Mouse (Mus musculus) ES-E14 (cell line): ENCODE data around the gene Tmem201. TPM values are rescaled to one million over a fixed set of nuclear protein-coding genes. Genes with fewer than 3 reads are reported as not detected.

Experiments used
- DNase-seq: peaks from one replicate; pipeline ENCODE4 v3.0.0-alpha.2; 2013; ENCODE audit warnings: low read depth, low spot score
- H3K27ac ChIP-seq: 2 replicates; pipeline ENCODE4 v1.5.1; 2012; ENCODE audit warnings: low read depth, mild to moderate bottlenecking, low read length, moderate library complexity, mixed read lengths; ENCODE audit not compliant: poor library complexity, insufficient read depth, severe bottlenecking
- H3K36me3 ChIP-seq: 2 replicates; pipeline ENCODE4 v1.6.1; 2012; ENCODE audit warnings: mild to moderate bottlenecking, low read length, moderate library complexity, mixed read lengths; ENCODE audit not compliant: control insufficient read depth, poor library complexity, insufficient read depth, severe bottlenecking
- H3K4me1 ChIP-seq, 2 experiments: fragments of 150-350 bp in 1 of 2; sonication (generic) in 1 of 2; 2 replicates each; pipeline ENCODE4 v1.6.1; 2012; ENCODE audit warnings: low read length in 2 of 2, mild to moderate bottlenecking in 1 of 2, mixed read lengths in 1 of 2; ENCODE audit not compliant: control insufficient read depth in 2 of 2, insufficient read depth in 2 of 2, poor library complexity in 1 of 2
- H3K4me3 ChIP-seq, 2 experiments: fragments of 150-350 bp in 1 of 2; sonication (generic) in 1 of 2; 2 replicates each; pipeline ENCODE4 v1.5.1; 2012; ENCODE audit warnings: low read length in 2 of 2, low read depth in 1 of 2, mild to moderate bottlenecking in 1 of 2, mixed read lengths in 1 of 2; ENCODE audit not compliant: insufficient read depth in 1 of 2, poor library complexity in 1 of 2, severe bottlenecking in 1 of 2
- H3K9ac ChIP-seq: 2 replicates; pipeline ENCODE4 v1.6.1; 2012; ENCODE audit warnings: low read depth, mild to moderate bottlenecking, low read length, mixed read lengths; ENCODE audit not compliant: poor library complexity, insufficient read depth, severe bottlenecking
- H3K9me3 ChIP-seq: fragments of 150-350 bp; sonication (generic); 2 replicates; pipeline ENCODE4 v1.6.1; 2012; ENCODE audit warnings: low read depth, mild to moderate bottlenecking, low read length; ENCODE audit not compliant: control insufficient read depth, insufficient read depth
- CHD2 ChIP-seq: IDR thresholded peaks from 2 replicates; pipeline ENCODE4 v1.6.1; 2014; ENCODE audit warnings: mild to moderate bottlenecking, low read depth, low read length, inconsistent platforms
- HCFC1 ChIP-seq: IDR thresholded peaks from 2 replicates; pipeline ENCODE4 v1.6.1; 2012; ENCODE audit warnings: low read length, inconsistent platforms, borderline replicate concordance; ENCODE audit not compliant: insufficient read depth
- MAFK ChIP-seq: IDR thresholded peaks from 2 replicates; pipeline ENCODE4 v1.6.1; 2014; ENCODE audit warnings: mild to moderate bottlenecking, low read depth, low read length, inconsistent platforms; ENCODE audit not compliant: insufficient read depth
- ZC3H11A ChIP-seq: IDR thresholded peaks from 2 replicates; pipeline ENCODE4 v1.6.1; 2012; ENCODE audit warnings: low read depth, mild to moderate bottlenecking, inconsistent platforms, low read length, borderline replicate concordance
- ZNF384 ChIP-seq: IDR thresholded peaks from 2 replicates; pipeline ENCODE4 v1.6.1; 2012; ENCODE audit warnings: low read depth, low read length, inconsistent platforms
- in situ Hi-C, 2 experiments: fragments of 600-800 bp; cut with MboI; formaldehyde crosslinking; loops; one replicate each; pipeline ENCODE4 v1.15.1; 2025; ENCODE audit warnings: low sequenced_read_pairs in 2 of 2, inconsistent platforms in 1 of 2; ENCODE audit not compliant: unreplicated experiment in 2 of 2
- total RNA-seq: library from RNA; depleted of rRNA; stranded (reverse); fragments of 300-350 nt; gene quantifications from 2 replicates; pipeline ENCODE4 v1.2.3, GENCODE M21; 2012; rRNA removed

The Tmem201 gene
- total RNA-seq, 1 experiment, result 47.3 TPM

- TF ChIP-seq ZC3H11A (no peak), HCFC1 (no peak), CHD2 (no peak), ZNF384 (no peak), MAFK (no peak)
- DNase-seq, result no peak
- in situ Hi-C loops, result no loop called here
- Histone ChIP-seq H3K4me3 (no peak overlapping the region), H3K9ac (no peak overlapping the region), H3K36me3 (no peaks in the 10 kb centered on the region), H3K9me3 (no peaks in the 10 kb centered on the region), H3K27ac (no peak overlapping the region), H3K4me1 (no peaks in the 10 kb centered on the region)
These were observed 66.7 kb downstream of the Tmem201 start for GRCm38 (mm10) chr4:149671175-149671574.

- TF ChIP-seq ZNF384, result no peak
- no peak for TF ChIP-seq CHD2
- no peak for TF ChIP-seq MAFK
- TF ChIP-seq ZC3H11A, result no peak
- no peak for TF ChIP-seq HCFC1
- peaks cover 0 to 9% of the 10 kb centered on the region in 2 experiments; a peak in 1 of 4 replicates for H3K4me1 ChIP-seq
- no peak overlapping the region for H3K27ac ChIP-seq
- no peak overlapping the region for H3K4me3 ChIP-seq
- H3K9ac ChIP-seq, result no peak overlapping the region
- in situ Hi-C loops, result no loop called here
- DNase-seq, result no peak
- no peaks in the 10 kb centered on the region for H3K36me3 ChIP-seq
- H3K9me3 ChIP-seq, result no peaks in the 10 kb centered on the region
These were observed 72.2 kb downstream of the Tmem201 start for GRCm38 (mm10) chr4:149665692-149666090.

Other genes starting within 250 kb of the Tmem201 start
- gene Ctnnbip1, start 219.8 kb downstream of the Tmem201 start, total RNA-seq, result 18.3 and 19.0 TPM in 2 replicates
- gene Clstn1, start 151.6 kb downstream of the Tmem201 start, total RNA-seq, result 115 and 254 TPM in 2 replicates
- gene Pik3cd, start 35.5 kb downstream of the Tmem201 start, total RNA-seq, result 6.4 and 8.0 TPM in 2 replicates
- gene Slc25a33, start 36.2 kb upstream of the Tmem201 start, total RNA-seq, result 11.5 and 12.2 TPM in 2 replicates
- 11.2 and 12.0 TPM in 2 replicates for gene Spsb1, start 217.0 kb upstream of the Tmem201 start, total RNA-seq